Mouse (Mus musculus): ENCODE measurements around the gene Kifc1.

GRCm38 (mm10) chr17:33910346-33911051 lies 20.0 kb upstream of the Kifc1 start:
- TF ChIP-seq CTCF (IDR thresholded peaks at IDR 0.05; ENCODE audit: low read depth) (peak; percentile 55), EP300 (IDR thresholded peaks at IDR 0.05; ENCODE audit: low read depth) (no peak)

Measured in liver, postnatal 0 days (tissue).